Mouse (Mus musculus): ENCODE measurements around the gene Card10.

DNA sequence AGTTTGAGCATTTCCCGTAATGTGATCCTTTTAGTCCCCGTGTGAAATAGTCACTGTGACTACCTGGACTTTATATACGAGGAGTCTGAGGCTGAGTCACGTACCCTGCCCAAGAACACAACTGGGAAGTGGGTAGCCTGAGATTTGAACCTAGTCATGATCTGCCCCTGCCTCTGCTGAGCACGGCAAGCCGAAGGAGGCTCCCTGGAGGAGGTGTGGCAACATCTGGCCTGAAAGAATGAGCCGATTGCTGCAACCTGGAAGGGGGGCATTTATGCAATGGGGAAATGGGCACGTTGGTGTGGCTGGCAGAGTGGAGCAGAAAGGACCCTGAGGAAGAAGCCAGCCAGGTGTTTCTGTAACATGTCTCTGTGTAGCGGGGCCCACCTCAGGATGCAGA, 6.9 kb upstream of the Card10 start:
- TF ChIP-seq CHD2 (IDR thresholded peaks at IDR 0.05; ENCODE audit: low read depth, low read length) (no peak), ZC3H11A (IDR thresholded peaks at IDR 0.05; ENCODE audit: borderline replicate concordance, low read depth, low read length) (no peak)
